Mouse (Mus musculus) thymus, adult 2 months (tissue): ENCODE measurements around the gene Itpr1.

ENCODE experiments used
- CTCF ChIP-seq: fragments of 200-500 bp; IDR thresholded peaks from 2 replicates; pipeline ENCODE4 v1.5.1; 2012; ENCODE audit warnings: mild to moderate bottlenecking, control low read depth, low read length, moderate library complexity, borderline replicate concordance; ENCODE audit not compliant: control insufficient read depth, poor library complexity, insufficient read depth; ENCODE audit errors: extremely low read depth
- POLR2A ChIP-seq: fragments of 200-500 bp; IDR thresholded peaks from 2 replicates; pipeline ENCODE4 v1.6.1; 2012; ENCODE audit warnings: mild to moderate bottlenecking, low read length, control low read depth, moderate library complexity; ENCODE audit not compliant: control insufficient read depth, poor library complexity, insufficient read depth; ENCODE audit errors: extremely low read depth

DNA sequence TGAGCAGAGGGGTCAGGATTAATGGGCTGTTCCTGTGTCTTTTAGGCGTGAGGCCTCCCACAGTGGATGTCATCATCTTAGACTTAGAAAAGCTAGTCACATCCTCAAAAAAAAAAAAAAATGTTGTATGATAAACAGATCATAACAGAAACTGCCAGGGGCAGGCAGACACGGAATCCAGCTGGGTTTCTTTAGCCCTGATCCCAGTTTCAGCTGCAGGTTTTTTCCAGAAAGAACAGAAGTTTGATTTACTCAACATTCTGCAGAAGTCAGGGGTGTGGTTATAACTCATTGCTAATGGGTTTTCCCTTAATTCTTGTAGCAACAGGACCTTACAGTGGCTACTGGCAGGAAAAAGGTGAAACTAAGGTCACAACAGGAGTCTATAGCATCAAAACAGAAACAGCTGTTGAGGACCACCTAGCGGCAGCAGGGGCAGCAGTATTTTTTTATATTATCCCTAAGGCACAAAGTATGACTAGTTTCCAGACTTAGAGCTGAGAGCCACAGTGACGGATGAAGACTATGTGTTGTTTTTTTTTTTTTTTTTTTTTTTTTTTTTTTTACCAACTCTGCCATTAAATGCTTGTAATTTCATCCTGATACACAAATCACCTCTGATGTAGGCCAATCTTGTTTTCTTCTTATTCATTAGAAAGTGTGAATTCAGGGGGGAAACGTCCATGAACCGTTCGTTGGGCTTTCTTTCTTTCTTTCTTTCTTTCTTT, 356.7 kb downstream of the Itpr1 start:
- no peak for TF ChIP-seq CTCF
- TF ChIP-seq POLR2A = no peak
